Comparison of ENCODE assay signal across 11 mouse cellular contexts in genomic region chr14:78777215-78777614, GRCm38 (mm10). TPM values are rescaled to one million over a fixed set of nuclear protein-coding genes. Genes with fewer than 3 reads are reported as not detected.
A peak's percentile ranks its signal among the peaks of the same experiment; 100 is the strongest.
DNase-seq lines count a peak whose midpoint lies in the region; ATAC-seq lines count a peak whose summit lies in the region.
"Had no signal": no experiment of that assay in that cellular context is flagged by ENCODE, and none has a peak within 500 bp of the region (broad histone marks: within the 10 kb centered on the region; RNA-seq: fewer than 3 reads in every experiment).

No protein-coding gene starts in this region.

- WGBS in limb, embryonic 12.5 days, result 68% methylated on average over 18 of the region's 18 CpGs
- 70% methylated on average over 18 of the region's 18 CpGs for WGBS in limb, embryonic 10.5 days
- 61% methylated on average over 18 of the region's 18 CpGs for WGBS in stomach, embryonic 16.5 days

- no peak overlapping the region for H3K9ac ChIP-seq in limb, embryonic 12.5 days (replicated peaks)
- H3K9ac ChIP-seq in stomach, embryonic 16.5 days (ENCODE audit: low read length), result no peak overlapping the region
- H3K9ac ChIP-seq: liver, embryonic 14.5 days had no signal

- intact Hi-C loops in left cerebral cortex, postnatal 25 days (cut with DNase I), result no loop called here

- 0 out of 2 replicates have a peak, but pooled peaks cover 3% of the 10 kb centered on the region for H3K4me1 ChIP-seq in limb, embryonic 12.5 days (replicated peaks)
- peaks cover 4% of the 10 kb centered on the region for H3K4me1 ChIP-seq in limb, embryonic 10.5 days
- H3K4me1 ChIP-seq in stomach, embryonic 16.5 days (ENCODE audit: control insufficient read depth, insufficient read depth, low read length), result no peaks in the 10 kb centered on the region

- DNase-seq in frontal cortex, postnatal 14 days (ENCODE audit: low spot score in 2 of 2), result no peak
- DNase-seq in limb, embryonic 10.5 days (ENCODE audit: low spot score), result no peak
- DNase-seq in left cerebral cortex, postnatal 25 days (ENCODE audit: low spot score in 2 of 2), result peak; percentile 16 to 44
- no peak for DNase-seq in urinary bladder, adult 18-20 months (ENCODE audit: low spot score in 2 of 2)
- no peak for DNase-seq in gastrocnemius, adult 18-20 months (ENCODE audit: low spot score)
- DNase-seq: adrenal gland, postnatal 10 days; thymus, adult 18-20 months had no signal

- H3K27ac ChIP-seq in limb, embryonic 12.5 days, result no peak overlapping the region
- H3K27ac ChIP-seq in limb, embryonic 10.5 days, result no peak overlapping the region
- H3K27ac ChIP-seq in stomach, embryonic 16.5 days (ENCODE audit: low read length), result no peak overlapping the region
- H3K27ac ChIP-seq: liver, embryonic 14.5 days had no signal

- H3K9me3 ChIP-seq in limb, embryonic 12.5 days, result no peaks in the 10 kb centered on the region
- no peaks in the 10 kb centered on the region for H3K9me3 ChIP-seq in limb, embryonic 10.5 days (replicated peaks)
- H3K9me3 ChIP-seq in stomach, embryonic 16.5 days (replicated peaks; ENCODE audit: control insufficient read depth, low read length), result no peaks in the 10 kb centered on the region

- no peaks in the 10 kb centered on the region for H3K36me3 ChIP-seq in limb, embryonic 12.5 days
- H3K36me3 ChIP-seq in limb, embryonic 10.5 days, result no peaks in the 10 kb centered on the region
- no peaks in the 10 kb centered on the region for H3K36me3 ChIP-seq in stomach, embryonic 16.5 days (ENCODE audit: control insufficient read depth, insufficient read depth, low read length)

- H3K4me3 ChIP-seq in limb, embryonic 12.5 days (replicated peaks), result no peak overlapping the region
- H3K4me3 ChIP-seq in limb, embryonic 10.5 days, result no peak overlapping the region
- H3K4me3 ChIP-seq in stomach, embryonic 16.5 days (replicated peaks; ENCODE audit: low read length), result no peak overlapping the region

- H3K27me3 ChIP-seq in limb, embryonic 12.5 days, result peaks cover 12% of the 10 kb centered on the region; the same call in 1 of the 2 replicates
- H3K27me3 ChIP-seq in limb, embryonic 10.5 days (ENCODE audit: low read depth, poor library complexity, severe bottlenecking), result peaks cover 13% of the 10 kb centered on the region; the same call in 1 of the 2 replicates
- no peaks in the 10 kb centered on the region for H3K27me3 ChIP-seq in stomach, embryonic 16.5 days (ENCODE audit: control insufficient read depth, insufficient read depth, low read length)

- ATAC-seq in frontal cortex, adult (ENCODE audit: low TSS enrichment), result peak; percentile 90
- no peak for ATAC-seq in limb, embryonic 12.5 days (ENCODE audit: insufficient number of reproducible peaks, insufficient read depth, low FRiP score, low TSS enrichment, low read depth)
- ATAC-seq in stomach, embryonic 16.5 days (ENCODE audit: insufficient read depth, low FRiP score), result no peak

- peak overlapping the region; percentile 5; the same call in 1 of the 2 replicates for H3K4me2 ChIP-seq in limb, embryonic 12.5 days
- H3K4me2 ChIP-seq in stomach, embryonic 16.5 days (ENCODE audit: low read depth, low read length), result peak overlapping the region; percentile 27

RNA-seq across cellular contexts. Expression of gene Dgkh, which starts 44.6 kb away (rescaled TPM):
- 1.1 and 2.6 TPM in 2 replicates for polyA plus RNA-seq in limb, embryonic 12.5 days (2016; fragmentation: Nextera tagmentation; extraction: Ambion mirVana)
- 0.79 and 0.93 TPM in 2 replicates for polyA plus RNA-seq in limb, embryonic 10.5 days (2016; fragmentation: Nextera tagmentation; extraction: Ambion mirVana)
- 10 to 100 TPM; 79.4 to 84.9 TPM for total RNA-seq in left cerebral cortex, postnatal 25 days (2021)
- polyA plus RNA-seq in stomach, embryonic 16.5 days (2015; fragmentation: Nextera tagmentation; extraction: Ambion mirVana), result 1.5 TPM in 2 replicates
- 1 to 10 TPM; 2.1 to 3.1 TPM for total RNA-seq in gastrocnemius, adult 18-20 months (2021)

Comparison
In these comparisons a context has a peak if more than half of its experiments do, and no peak if none do; other contexts are left out.
1. DNase-seq: peak in left cerebral cortex, postnatal 25 days (2 of 2); none in frontal cortex, postnatal 14 days (0 of 2), limb, embryonic 10.5 days (single experiment), urinary bladder, adult 18-20 months (0 of 2) and gastrocnemius, adult 18-20 months (single experiment).